Mouse (Mus musculus) hindlimb bud, embryonic 11.5 days (tissue): ENCODE measurements around the gene Utp3.
"Not testable (repeated sequence)": the region's sequence is repeated elsewhere in the genome, so short reads cannot be mapped to it uniquely, and the experiment has no call there.

Experiments
- DNase-seq: peaks from one replicate; pipeline ENCODE4 v3.0.0-alpha.2; 2012; ENCODE audit warnings: low read depth, low spot score; ENCODE audit errors: extremely low spot score

Gene Utp3

DNA sequence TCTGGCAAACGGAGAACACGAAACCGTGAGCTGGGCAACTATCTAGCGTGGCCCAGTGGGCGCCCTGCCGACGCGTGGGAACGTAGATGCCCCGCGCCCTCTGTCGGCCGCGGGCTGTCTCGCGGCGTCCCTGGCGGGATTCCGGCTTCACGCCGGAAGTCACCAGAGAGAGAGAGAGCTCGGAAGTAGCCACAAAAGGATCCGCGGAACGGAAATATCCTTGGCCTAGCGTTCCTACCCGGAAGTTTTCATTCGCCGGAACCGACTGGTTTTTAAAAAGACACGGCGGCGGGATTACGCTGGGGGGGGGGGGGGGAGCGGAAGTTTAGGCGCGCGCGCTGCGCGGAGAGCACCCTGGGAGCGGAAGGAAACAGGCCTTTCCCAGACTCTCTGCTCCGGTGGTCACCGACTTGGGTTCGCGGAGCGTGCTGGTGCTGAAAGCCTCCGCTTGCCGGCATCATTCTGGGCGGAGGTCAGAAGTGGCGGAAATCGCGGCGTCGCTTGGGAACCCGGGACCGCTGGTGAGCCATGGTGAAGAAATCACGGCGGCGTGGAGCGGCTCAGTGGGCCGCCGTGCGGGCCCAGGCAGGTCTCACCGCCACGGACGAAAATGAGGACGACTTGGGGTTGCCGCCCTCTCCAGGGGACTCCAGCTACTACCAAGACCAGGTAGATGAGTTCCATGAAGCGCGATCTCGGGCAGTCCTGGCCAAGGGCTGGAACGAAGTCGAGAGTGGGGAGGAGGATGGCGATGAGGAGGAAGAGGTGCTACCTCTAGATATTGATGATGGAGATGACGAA, at the start of gene Utp3:
Gene Utp3 (plus strand): TSS at position 377 of the 801 bp plus-strand sequence.
- DNase-seq: peak; percentile 99

- no peak for DNase-seq
These were observed 45.7 kb upstream of the Utp3 start for GRCm38 (mm10) chr5:88508555-88508954.

- DNase-seq: no peak
These were observed 45.3 kb upstream of the Utp3 start for GRCm38 (mm10) chr5:88508990-88509389.

DNA sequence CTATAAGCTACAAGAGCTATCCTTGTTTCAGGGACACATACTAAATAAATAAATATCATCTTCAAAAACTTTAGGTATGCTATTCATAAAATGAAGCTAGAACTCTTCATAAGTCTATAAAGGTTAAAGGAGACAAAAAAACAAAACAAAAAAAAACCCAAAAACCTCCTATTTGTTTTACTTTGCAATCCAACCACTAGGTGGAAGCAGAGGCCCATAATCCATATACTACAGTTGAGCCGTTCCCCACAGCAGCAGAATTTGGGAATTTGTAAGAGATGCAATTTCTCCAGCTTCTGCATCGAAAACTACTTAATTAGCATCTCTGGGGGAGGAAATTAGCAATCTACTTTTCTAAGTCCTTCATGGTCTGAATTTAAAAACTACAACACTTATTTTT, 35.0 kb upstream of the Utp3 start:
- peak; percentile 41 for DNase-seq

- DNase-seq: no peak
These were observed 26.6 kb upstream of the Utp3 start, which contains the start of gene Jchain for GRCm38 (mm10) chr5:88527657-88528056. Gene Jchain, minus strand, starts transcription at chr5:88527891.

DNA sequence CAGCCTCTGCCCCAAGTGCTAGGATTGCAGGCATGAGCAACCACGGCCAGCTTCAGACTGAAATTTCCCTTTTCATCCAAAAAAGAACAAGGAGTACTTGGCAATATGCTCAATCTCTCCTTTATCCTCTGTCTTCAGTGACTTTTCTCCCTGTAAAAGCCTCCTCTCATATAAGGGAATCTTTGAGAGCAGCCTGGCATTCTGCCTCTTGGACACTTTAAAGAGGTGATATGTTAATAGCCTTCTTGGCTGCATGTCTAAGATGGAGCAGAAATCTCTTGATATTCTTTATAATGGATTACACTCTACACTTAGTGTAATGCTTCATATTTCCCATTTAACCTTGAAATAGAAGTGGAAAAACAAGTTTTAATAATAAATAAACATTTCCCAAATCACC, 23.4 kb upstream of the Utp3 start:
- DNase-seq: no peak

DNA sequence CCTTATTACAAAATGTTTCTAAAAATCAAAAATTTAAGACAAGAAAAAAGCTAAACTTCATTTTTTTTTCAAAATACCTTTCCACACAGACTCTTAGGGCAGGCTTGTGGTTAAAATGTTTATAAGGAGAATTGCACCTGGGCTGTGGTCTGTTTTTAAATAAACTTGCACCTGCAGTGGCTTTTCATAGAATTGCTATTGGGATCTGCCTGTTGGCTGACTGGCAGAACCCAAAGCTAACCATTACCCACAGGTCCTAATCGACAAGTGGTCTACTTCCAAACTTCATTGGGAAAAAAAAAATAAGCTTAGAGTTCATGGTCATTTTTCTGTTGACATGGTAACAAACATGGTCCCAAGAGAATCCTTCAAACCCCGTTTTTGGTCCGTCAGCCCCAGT, 19.6 kb upstream of the Utp3 start:
- no peak for DNase-seq

- DNase-seq: no peak
These were observed 13.4 kb upstream of the Utp3 start for GRCm38 (mm10) chr5:88540845-88541244.

DNA sequence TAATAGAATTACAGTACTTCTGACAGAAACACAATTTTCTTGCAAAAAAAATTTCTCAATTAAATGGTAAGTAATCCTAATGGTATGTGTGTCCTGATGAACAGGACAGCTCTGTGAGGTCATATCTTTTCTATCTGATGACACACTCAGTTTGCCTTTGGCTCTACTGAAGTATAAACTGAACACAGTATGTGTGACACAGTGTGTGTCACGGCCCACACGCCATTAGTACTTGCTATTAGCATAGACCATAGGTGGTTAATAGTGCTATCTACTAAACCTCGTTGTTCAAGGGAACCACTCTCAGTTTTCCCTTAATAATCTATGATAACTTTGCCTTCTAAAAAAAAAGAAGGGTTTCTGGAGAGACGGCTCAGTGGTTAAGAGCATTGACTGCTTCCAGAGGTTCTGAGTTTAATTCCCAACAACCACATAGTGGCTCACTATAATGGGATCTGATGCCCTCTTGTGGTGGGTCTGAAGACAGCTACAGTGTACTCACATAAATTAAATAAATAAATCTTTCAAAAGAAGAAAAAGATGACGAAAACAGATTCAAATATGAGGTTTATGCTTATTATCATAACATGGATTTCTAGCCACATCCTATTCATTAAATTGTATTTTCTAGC, 11.5 kb upstream of the Utp3 start:
- no peak for DNase-seq

DNA sequence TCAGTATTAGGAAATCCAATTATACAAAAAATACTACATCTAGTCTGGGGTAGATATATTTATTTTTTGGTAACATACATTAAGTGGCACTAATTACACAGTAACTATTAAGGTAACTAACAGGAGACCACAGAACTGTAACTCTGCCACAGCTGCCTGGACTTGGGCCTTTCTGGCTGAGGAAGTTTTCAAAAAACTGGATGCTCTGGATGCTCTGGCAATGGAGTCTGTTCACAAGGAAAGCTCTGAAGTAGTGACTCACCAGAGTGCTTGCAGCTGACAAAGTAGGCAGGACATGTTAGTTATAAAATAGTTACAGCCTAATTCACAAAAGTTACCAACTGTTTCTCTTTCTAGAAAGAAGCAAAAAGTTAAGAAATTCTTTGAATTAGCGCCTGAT, 9.9 kb upstream of the Utp3 start:
- not testable (repeated sequence) for DNase-seq

GRCm38 (mm10) chr5:88545536-88545935, 8.7 kb upstream of the Utp3 start:
- no peak for DNase-seq

- no peak for DNase-seq
These were observed 784 bp upstream of the Utp3 start for GRCm38 (mm10) chr5:88553271-88554085.

- DNase-seq: no peak
These were observed 4.7 kb downstream of the Utp3 start for GRCm38 (mm10) chr5:88558991-88559390.

GRCm38 (mm10) chr5:88561080-88561814, 7.0 kb downstream of the Utp3 start:
- no peak for DNase-seq

DNA sequence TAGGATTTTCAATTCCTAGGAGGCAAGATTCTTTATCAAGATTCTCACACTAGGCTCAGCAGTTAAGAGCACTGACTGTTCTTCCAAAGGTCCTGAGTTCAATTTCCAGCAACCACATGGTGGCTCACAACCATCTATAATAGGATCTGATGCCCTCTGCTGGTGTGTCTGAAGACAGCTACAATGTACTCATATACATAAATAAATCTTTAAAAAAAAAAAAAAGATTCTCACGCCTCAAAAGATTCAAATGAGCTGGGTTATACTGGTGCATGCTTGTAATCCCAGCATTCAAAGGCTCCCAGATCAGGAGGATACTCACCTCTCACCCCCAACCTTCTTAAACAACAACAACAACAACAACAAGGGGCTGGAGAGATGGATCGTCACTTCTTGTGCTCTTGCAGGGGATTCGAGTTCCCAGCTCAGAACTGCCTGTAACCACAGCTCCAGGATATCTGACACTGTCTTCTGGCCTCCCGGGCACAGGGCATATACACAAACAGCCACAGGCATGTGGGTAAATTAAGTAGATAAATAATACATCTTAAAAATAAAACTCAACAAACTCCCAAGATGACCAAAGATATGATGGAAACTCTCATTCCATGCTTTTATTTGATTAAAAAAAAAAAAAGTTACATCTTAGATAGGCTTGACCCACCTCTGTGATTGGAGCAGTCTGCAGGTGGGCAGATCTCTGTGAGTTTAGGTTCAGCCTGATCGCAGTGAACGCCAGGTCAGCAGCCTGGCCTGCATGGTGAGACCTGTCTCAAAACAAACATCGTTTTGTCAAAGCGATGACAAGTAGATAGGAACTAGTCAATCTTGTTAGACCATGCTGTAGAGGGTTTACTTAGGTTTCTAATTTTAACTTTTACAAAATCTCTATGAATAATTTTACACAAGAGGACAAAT, 8.9 kb downstream of the Utp3 start:
- DNase-seq: no peak

GRCm38 (mm10) chr5:88564501-88565147, 10.4 kb downstream of the Utp3 start, which contains the start of gene Rufy3:
Gene Rufy3, plus strand, starts transcription at chr5:88565040.
- no peak for DNase-seq

- no peak for DNase-seq
These were observed 11.1 kb downstream of the Utp3 start for GRCm38 (mm10) chr5:88565148-88566033.
